ENCODE assay signal across 8 mouse cellular contexts in the genomic region with DNA sequence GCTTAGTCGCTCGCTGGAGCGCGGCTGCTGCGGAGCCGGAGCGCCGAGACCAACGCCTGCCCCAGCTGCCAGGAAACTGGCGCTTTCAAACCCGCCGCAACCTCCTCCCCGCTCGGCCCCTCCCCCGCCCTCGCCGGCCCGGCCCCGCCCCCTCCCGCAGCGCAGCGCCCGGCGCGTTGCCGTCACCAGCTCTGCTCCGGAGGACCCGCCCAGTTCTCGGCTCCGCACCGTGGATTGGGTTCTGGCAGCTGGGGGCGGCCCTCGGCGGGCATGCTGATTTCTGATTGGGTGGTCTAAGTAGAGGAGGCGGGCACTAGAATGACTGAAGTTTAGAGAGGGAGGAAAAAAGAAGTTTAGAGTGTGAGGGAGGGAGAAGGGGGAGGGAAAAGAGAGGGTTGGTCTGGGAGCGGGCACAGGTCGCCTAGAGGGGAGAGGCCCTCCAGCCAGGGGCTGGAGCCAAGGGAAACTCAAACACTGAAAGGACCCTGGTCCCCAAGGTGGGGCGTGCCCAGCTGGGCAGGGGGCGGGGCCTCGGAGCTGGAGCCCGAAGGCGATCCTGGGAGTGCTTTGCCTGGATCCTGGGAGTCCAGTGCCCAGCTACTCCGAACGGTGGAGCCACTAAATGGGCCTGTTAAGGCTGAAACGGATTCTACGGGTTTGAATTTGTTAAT. TPM values are rescaled to one million over a fixed set of nuclear protein-coding genes. Genes with fewer than 3 reads are reported as not detected.
A peak's percentile ranks its signal among the peaks of the same experiment; 100 is the strongest.
DNase-seq lines count a peak whose midpoint lies in the region; ATAC-seq lines count a peak whose summit lies in the region.

A gene (minus strand): TSS at position 80 of the 671 bp plus-strand sequence.

- peak within 1 kb of the TSS; percentile 74 for H3K4me2 ChIP-seq in hindbrain, embryonic 12.5 days (replicated peaks)

- H3K9me3 ChIP-seq in hindbrain, embryonic 12.5 days (replicated peaks), result no peaks in the 10 kb centered on the region

- H3K36me3 ChIP-seq in hindbrain, embryonic 12.5 days, result no peaks in the 10 kb centered on the region

- ATAC-seq in hindbrain, embryonic 12.5 days (ENCODE audit: low FRiP score), result peak; percentile 99

- under 1% methylated on average over 31 of the region's 46 CpGs for WGBS in hindbrain, embryonic 12.5 days

- H3K27ac ChIP-seq in hindbrain, embryonic 12.5 days, result peak within 1 kb of the TSS; percentile 95

- peak within 1 kb of the TSS; percentile 82 for H3K9ac ChIP-seq in hindbrain, embryonic 12.5 days

- H3K4me1 ChIP-seq in hindbrain, embryonic 12.5 days, result peaks cover 11% of the 10 kb centered on the region; the same call in 1 of the 2 replicates

- DNase-seq in NIH3T3 (ENCODE audit: low read depth), result peak; percentile 98
- DNase-seq in cerebellum, postnatal 10 days, result peak; percentile 99
- peak; percentile 95 to 97 for DNase-seq in frontal cortex, postnatal 10 days (ENCODE audit: low spot score in 2 of 2)
- peak; percentile 96 to 98 for DNase-seq in layer of hippocampus, postnatal 14 days (ENCODE audit: low spot score in 2 of 2)
- DNase-seq in lung, postnatal 14 days, result peak; percentile 97
- DNase-seq in retina, adult 2 months (ENCODE audit: low read depth, low spot score), result peak; percentile 93
- peak; percentile 96 to 98 for DNase-seq in thymus, postnatal 36 days

- no peaks in the 10 kb centered on the region for H3K27me3 ChIP-seq in hindbrain, embryonic 12.5 days

- peak within 1 kb of the TSS; percentile 82 for H3K4me3 ChIP-seq in hindbrain, embryonic 12.5 days

RNA-seq across cellular contexts. Expression of the gene that starts here (rescaled TPM):
- polyA plus RNA-seq in hindbrain, embryonic 12.5 days (2016; fragmentation: Nextera tagmentation; extraction: Ambion mirVana), result 5.2 and 5.4 TPM in 2 replicates
- total RNA-seq in layer of hippocampus, postnatal 14 days (2021), result 10 to 100 TPM; 26.7 to 27.6 TPM

Comparison
In these comparisons a context has a peak if more than half of its experiments do, and no peak if none do; other contexts are left out.
1. Peak in every context shown above with its lines: DNase-seq, ATAC-seq, H3K4me3 ChIP-seq and H3K27ac ChIP-seq.